Mouse (Mus musculus) c-Kit-positive CD71-positive TER-119-positive erythroid progenitor cells, embryonic 14.5 days (primary cell): ENCODE data around the gene Tsc22d4.
"Not testable (repeated sequence)": the region's sequence is repeated elsewhere in the genome, so short reads cannot be mapped to it uniquely, and the experiment has no call there.

Experiments
- DNase-seq: peaks from one replicate; pipeline ENCODE4 v3.0.0-alpha.2; 2013; ENCODE audit warnings: low spot score

The Tsc22d4 gene

GRCm38 (mm10) chr5:137741023-137741931, 4.3 kb upstream of the Tsc22d4 start, which contains the start of gene Nyap1:
Gene Nyap1 (minus strand): TSS chr5:137741607.
- DNase-seq: peak; percentile 79

- DNase-seq: no peak
Observed at GRCm38 (mm10) chr5:137742048-137742447, 3.5 kb upstream of the Tsc22d4 start.

- DNase-seq: no peak
Observed at GRCm38 (mm10) chr5:137742836-137743235, 2.7 kb upstream of the Tsc22d4 start.

GRCm38 (mm10) chr5:137744197-137744596, 1.3 kb upstream of the Tsc22d4 start:
- no peak for DNase-seq

- DNase-seq: peak; percentile 69
Observed at GRCm38 (mm10) chr5:137746282-137746850, 836 bp downstream of the Tsc22d4 start.

- no peak for DNase-seq
Observed at GRCm38 (mm10) chr5:137746851-137747325, 1.4 kb downstream of the Tsc22d4 start.

GRCm38 (mm10) chr5:137747326-137747961, 1.9 kb downstream of the Tsc22d4 start:
- DNase-seq: no peak

GRCm38 (mm10) chr5:137748130-137748770, 2.7 kb downstream of the Tsc22d4 start:
- no peak for DNase-seq

- no peak for DNase-seq
Observed at GRCm38 (mm10) chr5:137749196-137749836, 3.8 kb downstream of the Tsc22d4 start.

- not testable (repeated sequence) for DNase-seq
Observed at GRCm38 (mm10) chr5:137750212-137750611, 4.7 kb downstream of the Tsc22d4 start.

GRCm38 (mm10) chr5:137751221-137751887, 5.8 kb downstream of the Tsc22d4 start:
- no peak for DNase-seq

- DNase-seq: no peak
Observed at GRCm38 (mm10) chr5:137751988-137752387, 6.5 kb downstream of the Tsc22d4 start.

- DNase-seq: no peak
Observed at GRCm38 (mm10) chr5:137753111-137753832, 7.7 kb downstream of the Tsc22d4 start.

- DNase-seq: no peak
Observed at GRCm38 (mm10) chr5:137755425-137755824, 9.9 kb downstream of the Tsc22d4 start.

GRCm38 (mm10) chr5:137756106-137756505, 10.6 kb downstream of the Tsc22d4 start:
- no peak for DNase-seq

- peak; percentile 84 for DNase-seq
Observed at GRCm38 (mm10) chr5:137756882-137757661, 11.5 kb downstream of the Tsc22d4 start.

GRCm38 (mm10) chr5:137757887-137758286, 12.4 kb downstream of the Tsc22d4 start:
- DNase-seq: no peak

- DNase-seq: no peak
Observed at GRCm38 (mm10) chr5:137758921-137759534, 13.5 kb downstream of the Tsc22d4 start.

- DNase-seq: peak; percentile 84
Observed at GRCm38 (mm10) chr5:137759971-137760412, 14.5 kb downstream of the Tsc22d4 start.
